Mouse (Mus musculus) midbrain, embryonic 15.5 days (tissue): Measurements from ENCODE around the gene Eif4g3. TPM values are rescaled to one million over a fixed set of nuclear protein-coding genes. Genes with fewer than 3 reads are reported as not detected.

ENCODE experiments used
- ATAC-seq: fragments of 200-750 bp; cut with Nextera tagmentation; replicated peaks from 2 replicates; pipeline ENCODE4 v1.8.0; 2017; ENCODE audit warnings: moderate TSS enrichment
- H3K27ac ChIP-seq: fragments of 300-500 bp; sonication (generic); 2 replicates; pipeline ENCODE4 v1.5.1; 2015; ENCODE audit warnings: mild to moderate bottlenecking, inconsistent platforms
- H3K27me3 ChIP-seq: fragments of 300-500 bp; sonication (generic); replicated peaks from 2 replicates; pipeline ENCODE4 v1.6.1; 2015; ENCODE audit warnings: inconsistent platforms
- H3K36me3 ChIP-seq: fragments of 300-500 bp; sonication (generic); replicated peaks from 2 replicates; pipeline ENCODE4 v1.6.1; 2015; ENCODE audit warnings: inconsistent platforms
- H3K4me1 ChIP-seq: fragments of 300-500 bp; sonication (generic); 2 replicates; pipeline ENCODE4 v1.6.1; 2015; ENCODE audit warnings: inconsistent platforms
- H3K4me2 ChIP-seq: fragments of 300-500 bp; sonication (generic); 2 replicates; pipeline ENCODE4 v1.6.1; 2015; ENCODE audit warnings: inconsistent platforms, mild to moderate bottlenecking, moderate library complexity
- H3K4me3 ChIP-seq: fragments of 300-500 bp; sonication (generic); 2 replicates; pipeline ENCODE4 v1.5.1; 2015; ENCODE audit warnings: mild to moderate bottlenecking, inconsistent platforms
- H3K9ac ChIP-seq: fragments of 300-500 bp; sonication (generic); 2 replicates; pipeline ENCODE4 v1.6.1; 2015; ENCODE audit warnings: mild to moderate bottlenecking, inconsistent platforms
- H3K9me3 ChIP-seq: fragments of 300-500 bp; sonication (generic); 2 replicates; pipeline ENCODE4 v1.6.1; 2016; ENCODE audit warnings: inconsistent platforms
- WGBS: fragments of 180-500 bp; shearing (Covaris S2); methylation state at CpG from one replicate; pipeline ENCODE4 v1.1.7; 2015; ENCODE audit warnings: mixed read lengths; 5-methylcytosine and 5-hydroxymethylcytosine counted together
- polyA plus RNA-seq: library from polyadenylated mRNA; unstranded; fragments of >200 nt; fragmentation: Nextera tagmentation; extraction: Ambion mirVana; gene quantifications from 2 replicates; pipeline ENCODE4 v1.2.1, GENCODE M21; 2015

The Eif4g3 gene
- polyA plus RNA-seq, 1 experiment from 2014 or later, result 58.5 TPM

DNA sequence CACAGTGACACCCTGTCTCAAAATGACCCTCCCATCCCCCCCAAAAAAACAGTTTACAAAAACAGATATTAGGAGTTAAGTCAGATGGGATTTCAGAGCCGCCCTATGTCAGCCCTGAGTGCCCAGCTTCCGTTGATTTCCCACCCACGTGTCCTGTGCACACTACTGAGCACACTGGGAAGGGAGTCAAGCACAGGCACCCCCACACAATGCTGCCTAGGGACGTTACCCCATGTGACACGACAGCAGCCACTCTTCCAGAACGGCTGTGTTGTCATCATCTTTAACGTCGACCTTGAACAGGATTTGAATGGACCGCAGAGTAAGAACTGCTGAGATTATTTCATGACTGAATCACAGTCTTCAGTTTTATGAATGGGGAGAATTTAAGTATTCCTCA is 138.4 kb downstream of the Eif4g3 start:
- 67% methylated on average over 9 of the region's 9 CpGs for WGBS
- Histone ChIP-seq H3K4me3 (no peak overlapping the region), H3K9me3 (no peaks in the 10 kb centered on the region), H3K27me3 (no peaks in the 10 kb centered on the region), H3K36me3 (peaks cover 12% of the 10 kb centered on the region), H3K9ac (no peak overlapping the region), H3K27ac (no peak overlapping the region), H3K4me1 (peaks cover 9% of the 10 kb centered on the region; the same call in 1 of the 2 replicates), H3K4me2 (no peak overlapping the region)
- ATAC-seq, result no peak

- Histone ChIP-seq H3K4me3 (no peak overlapping the region), H3K27ac (no peak overlapping the region), H3K9me3 (no peaks in the 10 kb centered on the region), H3K36me3 (peaks cover 7% of the 10 kb centered on the region), H3K27me3 (no peaks in the 10 kb centered on the region), H3K4me1 (peaks cover 9% of the 10 kb centered on the region; the same call in 1 of the 2 replicates), H3K4me2 (no peak overlapping the region), H3K9ac (no peak overlapping the region)
- ATAC-seq, result no peak
- WGBS, result 84% methylated on average over 3 of the region's 3 CpGs
Measured at GRCm38 (mm10) chr4:138131716-138132115, 138.9 kb downstream of the Eif4g3 start.

DNA sequence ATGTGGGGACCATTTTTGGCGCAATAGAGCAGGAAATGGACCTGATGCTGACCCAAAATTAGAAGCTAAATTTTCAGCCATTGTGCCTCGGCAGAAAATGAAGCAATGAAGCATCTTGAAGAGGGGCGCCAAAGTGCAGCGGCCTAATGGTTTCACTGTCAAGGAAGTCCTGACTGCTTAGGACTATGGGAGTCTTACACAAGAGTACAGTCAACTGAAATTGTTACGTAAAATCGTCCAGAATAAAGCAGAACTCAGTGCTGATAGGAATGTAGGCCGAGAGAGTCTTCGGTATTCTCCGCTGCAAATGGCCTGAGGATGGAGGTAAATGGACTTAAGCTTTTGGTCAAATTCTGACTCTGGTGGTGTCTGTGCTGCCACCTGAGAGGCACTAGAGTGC is 140.5 kb downstream of the Eif4g3 start:
- ATAC-seq, result no peak
- Histone ChIP-seq H3K9me3 (no peaks in the 10 kb centered on the region), H3K27me3 (no peaks in the 10 kb centered on the region), H3K4me1 (peaks cover 13% of the 10 kb centered on the region; the same call in 1 of the 2 replicates), H3K36me3 (no peaks in the 10 kb centered on the region), H3K9ac (no peak overlapping the region), H3K4me2 (no peak overlapping the region), H3K4me3 (no peak overlapping the region), H3K27ac (no peak overlapping the region)
- 92% methylated on average over 9 of the region's 9 CpGs for WGBS

- Histone ChIP-seq H3K9ac (no peak overlapping the region), H3K4me1 (peaks cover 10% of the 10 kb centered on the region; the same call in 1 of the 2 replicates), H3K4me2 (no peak overlapping the region), H3K9me3 (no peaks in the 10 kb centered on the region), H3K4me3 (no peak overlapping the region), H3K27me3 (no peaks in the 10 kb centered on the region), H3K27ac (no peak overlapping the region), H3K36me3 (no peaks in the 10 kb centered on the region)
- ATAC-seq, result no peak
- 68% methylated on average over 4 of the region's 4 CpGs for WGBS
Measured at GRCm38 (mm10) chr4:138137336-138137735, 144.5 kb downstream of the Eif4g3 start.

GRCm38 (mm10) chr4:138137804-138138203 is 145.0 kb downstream of the Eif4g3 start:
- Histone ChIP-seq H3K27me3 (no peaks in the 10 kb centered on the region), H3K27ac (no peak overlapping the region), H3K4me1 (peaks cover 10% of the 10 kb centered on the region; the same call in 1 of the 2 replicates), H3K9me3 (no peaks in the 10 kb centered on the region), H3K9ac (no peak overlapping the region), H3K4me3 (no peak overlapping the region), H3K4me2 (no peak overlapping the region), H3K36me3 (no peaks in the 10 kb centered on the region)
- ATAC-seq, result no peak
- 91% methylated on average over 17 of the region's 17 CpGs for WGBS

DNA sequence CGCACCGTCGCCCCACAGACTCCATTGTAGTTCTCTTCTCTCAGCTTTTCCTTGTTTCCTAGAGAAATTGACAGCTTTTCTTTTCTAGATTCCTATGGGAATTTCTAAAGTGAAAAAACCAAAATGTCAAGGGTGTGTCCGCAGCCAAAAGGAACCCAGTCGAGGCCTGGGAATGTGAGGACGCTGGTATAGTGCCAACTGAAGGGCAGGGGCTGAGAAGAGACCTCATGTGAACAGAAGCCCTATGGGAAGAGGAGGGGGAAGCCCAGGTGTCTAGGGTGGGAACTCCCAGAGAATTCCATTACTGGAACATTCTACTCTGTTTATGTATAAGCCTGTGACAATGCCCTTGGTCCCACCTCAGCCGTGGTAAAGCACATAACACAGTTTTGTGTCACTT is 145.4 kb downstream of the Eif4g3 start:
- no peaks in the 10 kb centered on the region for H3K9me3 ChIP-seq
- no peak overlapping the region for H3K4me3 ChIP-seq
- H3K4me1 ChIP-seq, result peaks cover 10% of the 10 kb centered on the region; the same call in 1 of the 2 replicates
- ATAC-seq, result no peak
- no peaks in the 10 kb centered on the region for H3K36me3 ChIP-seq
- H3K27me3 ChIP-seq, result no peaks in the 10 kb centered on the region
- H3K9ac ChIP-seq, result no peak overlapping the region
- H3K4me2 ChIP-seq, result no peak overlapping the region
- 91% methylated on average over 7 of the region's 7 CpGs for WGBS
- no peak overlapping the region for H3K27ac ChIP-seq

- no peaks in the 10 kb centered on the region for H3K9me3 ChIP-seq
- no peak overlapping the region for H3K4me2 ChIP-seq
- H3K4me3 ChIP-seq, result no peak overlapping the region
- no peak for ATAC-seq
- no peak overlapping the region for H3K9ac ChIP-seq
- H3K36me3 ChIP-seq, result no peaks in the 10 kb centered on the region
- no peaks in the 10 kb centered on the region for H3K27me3 ChIP-seq
- 92% methylated on average over 7 of the region's 7 CpGs for WGBS
- H3K27ac ChIP-seq, result no peak overlapping the region
- H3K4me1 ChIP-seq, result peaks cover 10% of the 10 kb centered on the region; the same call in 1 of the 2 replicates
Measured at GRCm38 (mm10) chr4:138141358-138141757, 148.5 kb downstream of the Eif4g3 start.

DNA sequence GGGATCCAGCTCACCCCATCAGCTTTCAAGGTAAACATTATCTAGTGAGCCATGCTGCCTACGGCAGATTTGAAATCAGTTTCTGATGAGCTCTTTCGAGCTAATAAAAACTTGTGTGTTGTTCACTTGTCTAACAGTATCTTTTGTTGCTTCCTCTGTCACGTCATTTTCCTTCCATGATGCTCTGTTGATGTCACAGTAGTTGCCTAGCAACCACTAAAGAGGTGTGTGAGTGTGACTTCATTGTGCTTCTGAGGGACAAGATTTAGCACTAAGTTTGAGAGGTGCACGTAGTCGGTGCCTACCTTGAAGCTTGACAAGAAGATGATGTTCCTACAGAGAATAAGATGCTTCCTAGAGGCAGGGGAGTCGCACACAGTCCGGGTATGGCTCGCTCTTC is 154.4 kb downstream of the Eif4g3 start:
- 82% methylated on average over 8 of the region's 8 CpGs for WGBS
- Histone ChIP-seq H3K4me3 (no peak overlapping the region), H3K36me3 (no peaks in the 10 kb centered on the region), H3K27me3 (no peaks in the 10 kb centered on the region), H3K9me3 (no peaks in the 10 kb centered on the region), H3K4me2 (no peak overlapping the region), H3K9ac (no peak overlapping the region), H3K27ac (no peak overlapping the region), H3K4me1 (no peaks in the 10 kb centered on the region)
- no peak for ATAC-seq

- no peaks in the 10 kb centered on the region for H3K27me3 ChIP-seq
- 93% methylated on average over 4 of the region's 4 CpGs for WGBS
- H3K4me3 ChIP-seq, result no peak overlapping the region
- H3K4me2 ChIP-seq, result no peak overlapping the region
- H3K9me3 ChIP-seq, result no peaks in the 10 kb centered on the region
- H3K4me1 ChIP-seq, result no peaks in the 10 kb centered on the region
- H3K36me3 ChIP-seq, result peaks cover 3% of the 10 kb centered on the region; the same call in 1 of the 2 replicates
- H3K9ac ChIP-seq, result no peak overlapping the region
- no peak overlapping the region for H3K27ac ChIP-seq
- ATAC-seq, result no peak
Measured at GRCm38 (mm10) chr4:138149977-138150376, 157.2 kb downstream of the Eif4g3 start.

DNA sequence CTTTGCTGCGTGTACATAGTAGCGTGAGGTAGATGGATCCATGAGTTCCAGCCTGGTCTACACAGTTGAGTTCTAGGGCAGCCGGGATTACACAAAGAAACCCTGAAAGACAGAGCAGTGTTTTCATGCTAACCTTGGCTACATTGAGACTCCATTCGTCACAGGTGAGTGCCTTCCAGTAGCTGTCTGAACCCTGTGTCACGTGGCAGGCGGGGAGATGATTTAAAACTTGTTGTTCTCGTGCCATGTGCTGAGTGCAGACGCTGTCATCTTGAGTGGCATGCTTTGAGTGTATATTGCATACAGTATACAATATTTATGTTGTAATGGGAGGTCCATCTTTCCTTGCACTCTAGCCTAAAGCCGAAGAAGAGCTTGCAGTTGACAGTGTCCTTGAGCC is 158.4 kb downstream of the Eif4g3 start:
- no peak overlapping the region for H3K9ac ChIP-seq
- 94% methylated on average over 9 of the region's 9 CpGs for WGBS
- H3K4me1 ChIP-seq, result no peaks in the 10 kb centered on the region
- no peak overlapping the region for H3K27ac ChIP-seq
- H3K9me3 ChIP-seq, result no peaks in the 10 kb centered on the region
- no peak for ATAC-seq
- H3K4me2 ChIP-seq, result no peak overlapping the region
- peaks cover 3% of the 10 kb centered on the region; the same call in 1 of the 2 replicates for H3K36me3 ChIP-seq
- no peak overlapping the region for H3K4me3 ChIP-seq
- no peaks in the 10 kb centered on the region for H3K27me3 ChIP-seq

DNA sequence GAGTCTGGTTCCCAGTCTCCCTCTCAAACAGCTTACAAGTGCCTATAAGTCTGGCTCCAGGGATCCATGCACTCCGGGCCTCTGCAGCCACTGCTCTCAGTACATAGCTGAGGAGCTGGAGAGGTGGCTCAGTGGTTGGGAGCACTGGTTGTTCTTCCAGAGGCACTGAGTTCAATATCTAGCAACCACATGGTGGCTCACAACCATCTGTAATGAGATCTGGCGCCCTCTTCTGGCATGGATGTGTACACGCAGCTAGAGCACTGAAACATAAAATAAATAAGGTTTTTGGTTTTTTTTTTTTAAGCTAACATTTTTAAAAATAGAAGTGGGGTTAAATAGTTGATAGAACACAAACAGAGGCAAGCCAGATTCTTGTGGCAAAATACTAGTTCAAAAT is 161.2 kb downstream of the Eif4g3 start:
- ATAC-seq, result no peak
- Histone ChIP-seq H3K27me3 (no peaks in the 10 kb centered on the region), H3K27ac (no peak overlapping the region), H3K9me3 (no peaks in the 10 kb centered on the region), H3K4me1 (no peaks in the 10 kb centered on the region), H3K9ac (no peak overlapping the region), H3K4me2 (no peak overlapping the region), H3K36me3 (peaks cover 25% of the 10 kb centered on the region; the same call in 1 of the 2 replicates), H3K4me3 (no peak overlapping the region)
- 53% methylated on average over 3 of the region's 3 CpGs for WGBS

DNA sequence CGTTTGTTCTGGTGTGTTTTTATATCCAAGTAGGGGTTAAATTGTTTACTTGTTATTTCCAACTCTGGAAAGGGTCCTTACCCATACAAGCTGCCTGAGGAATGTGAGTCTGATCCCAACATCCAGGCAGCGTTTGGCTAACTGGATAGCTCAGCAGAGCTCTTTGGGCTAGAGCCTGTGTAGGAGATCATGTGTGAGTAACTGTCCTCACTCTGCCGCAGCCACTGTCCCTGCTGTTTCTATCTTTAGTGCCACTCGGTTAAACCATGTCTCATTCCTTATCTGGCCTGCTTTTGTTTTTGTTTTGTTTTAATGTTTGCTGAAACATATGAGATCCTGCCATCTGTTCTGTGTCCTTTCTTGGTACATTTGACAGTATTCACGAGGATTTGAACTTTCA is 168.1 kb downstream of the Eif4g3 start:
- Histone ChIP-seq H3K36me3 (peaks cover 33% of the 10 kb centered on the region), H3K9me3 (no peaks in the 10 kb centered on the region), H3K4me2 (no peak overlapping the region), H3K4me3 (no peak overlapping the region), H3K27ac (no peak overlapping the region), H3K27me3 (no peaks in the 10 kb centered on the region), H3K4me1 (peaks cover 16% of the 10 kb centered on the region), H3K9ac (no peak overlapping the region)
- 88% methylated on average over 5 of the region's 5 CpGs for WGBS
- no peak for ATAC-seq

DNA sequence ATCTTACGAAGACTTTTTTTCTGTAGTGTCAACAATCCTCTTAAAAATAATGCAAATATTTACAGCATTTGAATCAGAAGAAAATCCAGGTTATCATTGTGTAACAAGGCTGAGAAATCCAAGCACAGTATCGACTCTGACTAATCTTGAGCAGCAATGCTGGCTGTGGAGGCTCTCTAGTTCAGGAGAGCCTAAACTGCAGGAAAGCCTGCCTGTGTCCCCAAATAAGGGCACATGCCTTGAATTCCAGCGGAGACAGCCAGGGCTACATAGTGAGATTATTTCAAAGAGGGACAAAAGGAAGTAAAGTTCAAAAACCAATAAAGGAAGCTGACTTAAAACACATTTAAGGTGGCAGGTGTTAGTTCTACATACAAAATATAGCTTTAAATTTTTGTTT is 168.7 kb downstream of the Eif4g3 start:
- no peaks in the 10 kb centered on the region for H3K27me3 ChIP-seq
- no peak overlapping the region for H3K9ac ChIP-seq
- H3K27ac ChIP-seq, result no peak overlapping the region
- H3K4me2 ChIP-seq, result no peak overlapping the region
- no peak overlapping the region for H3K4me3 ChIP-seq
- H3K9me3 ChIP-seq, result no peaks in the 10 kb centered on the region
- WGBS, result 77% methylated on average over 3 of the region's 3 CpGs
- H3K4me1 ChIP-seq, result peaks cover 16% of the 10 kb centered on the region
- peaks cover 35% of the 10 kb centered on the region for H3K36me3 ChIP-seq
- ATAC-seq, result no peak
